Mouse (Mus musculus) ZHBTc4 (cell line): ENCODE measurements at regions not wholly inside any gene's neighbourhood (a gene's known extent, or its start where the extent isn't known, plus 50 kb on each side); places are given as distances from the start of the nearest gene placed in this dataset.
"Not testable (repeated sequence)": the region's sequence is repeated elsewhere in the genome, so short reads cannot be mapped to it uniquely, and the experiment has no call there.

Source experiments
- DNase-seq: peaks from one replicate; pipeline ENCODE4 v3.0.0-alpha.2; 2011; ENCODE audit warnings: low read depth, low spot score

- DNase-seq, result no peak
Measured at GRCm38 (mm10) chr6:70160442-70160841, 631.6 kb downstream of the Rpia start.

GRCm38 (mm10) chr6:70155771-70156170 lies 636.3 kb downstream of the Rpia start:
- peak; percentile 51 for DNase-seq

- not testable (repeated sequence) for DNase-seq
Measured at GRCm38 (mm10) chr6:70151098-70151838, 640.8 kb downstream of the Rpia start.

- DNase-seq, result peak; percentile 75
Measured at GRCm38 (mm10) chr6:70146986-70147385, 645.0 kb downstream of the Rpia start.

- not testable (repeated sequence) for DNase-seq
Measured at GRCm38 (mm10) chr6:70143341-70143740, 648.7 kb downstream of the Rpia start.

- DNase-seq, result no peak
Measured at GRCm38 (mm10) chr6:70116811-70117210, 675.2 kb downstream of the Rpia start.

- no peak for DNase-seq
Measured at GRCm38 (mm10) chr6:70111892-70112291, 680.1 kb downstream of the Rpia start.

- not testable (repeated sequence) for DNase-seq
Measured at GRCm38 (mm10) chr6:70109412-70109811, 682.6 kb downstream of the Rpia start.

GRCm38 (mm10) chr6:70103781-70104180 lies 688.3 kb downstream of the Rpia start:
- DNase-seq, result peak; percentile 75

- peak; percentile 65 for DNase-seq
Measured at GRCm38 (mm10) chr6:70103174-70103573, 688.9 kb downstream of the Rpia start.

GRCm38 (mm10) chr6:70088041-70088440 lies 704.0 kb downstream of the Rpia start:
- peak; percentile 77 for DNase-seq

GRCm38 (mm10) chr6:70073841-70074240 lies 718.2 kb downstream of the Rpia start:
- DNase-seq, result no peak

- DNase-seq, result no peak
Measured at GRCm38 (mm10) chr6:70072007-70072406, 720.0 kb downstream of the Rpia start.

- DNase-seq, result no peak
Measured at GRCm38 (mm10) chr6:70067716-70068415, 724.2 kb downstream of the Rpia start.

GRCm38 (mm10) chr6:70059028-70059427 lies 733.0 kb downstream of the Rpia start:
- DNase-seq, result peak; percentile 6

GRCm38 (mm10) chr6:70058374-70058773 lies 733.7 kb downstream of the Rpia start:
- DNase-seq, result no peak

- DNase-seq, result no peak
Measured at GRCm38 (mm10) chr6:70040894-70041293, 751.1 kb downstream of the Rpia start.

- peak; percentile 62 for DNase-seq
Measured at GRCm38 (mm10) chr6:70033674-70034073, 758.4 kb downstream of the Rpia start.

GRCm38 (mm10) chr6:70011555-70011954 lies 780.5 kb downstream of the Rpia start:
- DNase-seq, result no peak
